Mouse (Mus musculus) spleen, adult 2 months (tissue): Measurements from ENCODE around the gene Tcf7l1.

Experiments used
- CTCF ChIP-seq: fragments of 200-500 bp; IDR thresholded peaks from 2 replicates; pipeline ENCODE4 v1.5.1; 2011; ENCODE audit warnings: mild to moderate bottlenecking, inconsistent platforms; ENCODE audit not compliant: insufficient read depth, insufficient read length, insufficient replicate concordance; ENCODE audit errors: extremely low read depth
- POLR2A ChIP-seq: fragments of 200-500 bp; IDR thresholded peaks from 2 replicates; pipeline ENCODE4 v1.6.1; 2011; ENCODE audit warnings: low read depth, low read length, inconsistent platforms

DNA sequence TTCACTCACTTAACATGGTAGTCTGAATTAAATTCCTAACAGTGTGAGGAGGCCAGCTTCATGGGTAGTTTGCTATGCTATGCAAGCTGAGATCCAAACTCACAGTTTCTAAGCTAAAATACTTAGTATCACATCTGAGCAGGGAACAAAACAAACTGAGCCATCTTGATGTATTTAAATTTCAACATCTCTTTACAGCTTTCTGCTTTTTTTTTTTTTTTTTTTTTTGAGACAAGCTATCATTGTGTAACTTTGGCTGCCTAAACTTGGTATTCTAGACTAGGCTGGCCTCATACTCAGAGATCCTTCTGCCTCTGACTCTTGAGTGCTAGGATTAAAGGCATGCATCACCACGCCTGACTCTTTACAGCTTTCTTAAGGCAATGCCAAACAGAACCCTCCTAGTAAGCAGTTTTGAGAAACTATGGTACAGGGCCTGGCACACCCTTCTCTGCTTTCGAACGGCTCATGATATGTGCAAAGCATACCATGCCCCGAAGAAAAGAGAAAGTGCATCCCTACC, 180.3 kb downstream of the Tcf7l1 start:
- no peak for TF ChIP-seq CTCF
- no peak for TF ChIP-seq POLR2A
